Mouse (Mus musculus) ES-CJ7 (cell line): ENCODE results near the gene Gpr68.

Experiments
- DNase-seq: peaks from one replicate; pipeline ENCODE4 v3.0.0; 2011; ENCODE audit warnings: low read depth, low spot score

Gene Gpr68

DNA sequence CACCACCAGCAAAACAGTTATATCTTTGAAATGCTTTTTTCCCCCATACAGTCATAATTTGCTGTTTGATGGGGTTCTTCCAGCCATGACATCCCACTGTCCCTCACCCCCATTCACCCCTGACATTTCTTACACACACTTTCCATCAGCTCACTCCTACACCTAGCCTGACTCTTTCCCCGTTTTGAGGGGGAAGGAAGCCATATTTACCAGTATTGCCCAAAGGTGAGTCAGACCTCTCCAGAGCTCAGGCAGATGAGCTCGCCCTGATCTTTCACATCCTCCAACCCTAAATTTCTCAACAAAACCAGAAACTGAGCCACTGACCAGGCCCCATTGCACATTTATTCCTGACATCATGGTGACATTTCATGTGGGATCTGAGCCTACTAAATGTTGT, 36.2 kb downstream of the Gpr68 start:
- DNase-seq, result no peak

DNA sequence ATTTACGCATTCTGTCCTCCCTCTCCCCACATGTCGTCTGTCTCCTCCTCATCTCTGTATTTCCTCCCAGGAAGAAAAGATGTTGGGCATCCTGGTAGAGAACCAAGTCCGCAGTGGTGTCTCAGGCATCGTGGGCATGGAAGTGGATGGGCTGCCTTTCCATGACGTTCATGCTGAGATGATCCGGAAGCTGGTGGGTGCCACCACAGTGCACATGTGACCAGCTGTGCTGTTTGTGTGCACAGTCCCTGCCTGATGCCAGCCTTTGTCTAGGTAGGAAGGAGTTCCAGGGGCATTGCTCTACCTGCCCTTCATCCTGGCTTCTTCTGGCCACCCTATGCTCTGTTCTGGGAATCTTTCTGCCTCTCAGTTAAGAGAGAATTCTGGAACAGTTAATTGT, 36.8 kb downstream of the Gpr68 start:
- DNase-seq, result no peak

DNA sequence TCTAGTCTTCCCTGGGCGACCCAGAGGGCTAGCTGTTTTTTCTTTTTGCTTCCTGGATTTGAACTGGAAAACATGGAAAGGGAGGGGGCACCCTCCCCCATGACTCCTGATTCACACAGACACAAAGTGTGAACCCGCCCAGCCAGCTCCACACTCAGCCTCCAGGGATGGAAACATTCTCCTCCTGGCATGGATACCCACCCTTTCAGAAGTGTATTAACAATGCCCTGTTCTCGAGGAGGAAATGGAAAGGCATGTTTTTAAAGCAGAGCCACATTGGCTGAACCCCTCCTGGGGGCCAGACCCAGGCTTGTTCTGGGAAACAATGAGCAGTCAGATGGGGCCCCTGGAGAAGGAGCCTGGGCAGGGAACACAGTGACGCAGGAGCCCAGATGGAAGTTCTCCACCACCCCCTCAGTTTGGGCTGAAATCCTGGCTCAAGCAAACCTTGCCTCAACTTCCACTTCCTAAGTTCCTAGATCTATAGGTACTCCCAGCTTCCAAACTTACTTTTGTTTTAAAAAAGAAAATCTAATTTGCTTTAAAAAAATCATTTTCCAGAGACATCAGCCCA, 39.9 kb downstream of the Gpr68 start:
- no peak for DNase-seq

DNA sequence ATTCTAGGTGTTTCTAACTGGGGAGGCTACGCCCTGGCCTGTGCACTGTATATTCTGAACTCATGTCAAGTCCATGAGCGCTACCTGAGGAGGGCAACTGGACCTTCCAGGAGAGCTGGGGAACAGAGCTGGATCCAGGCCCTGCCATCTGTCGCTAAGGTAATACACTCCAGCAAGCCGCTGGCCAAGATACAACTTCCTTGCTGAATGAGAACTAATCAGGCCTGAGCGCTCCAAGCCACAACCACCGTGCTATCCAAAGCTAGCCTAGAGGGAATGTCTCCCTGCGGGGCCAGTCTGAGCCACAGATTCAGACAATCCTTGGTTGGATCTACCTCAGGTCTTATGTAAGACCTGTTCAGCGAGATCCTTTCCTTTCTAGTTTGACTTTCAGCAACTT, 40.9 kb downstream of the Gpr68 start:
- no peak for DNase-seq

DNA sequence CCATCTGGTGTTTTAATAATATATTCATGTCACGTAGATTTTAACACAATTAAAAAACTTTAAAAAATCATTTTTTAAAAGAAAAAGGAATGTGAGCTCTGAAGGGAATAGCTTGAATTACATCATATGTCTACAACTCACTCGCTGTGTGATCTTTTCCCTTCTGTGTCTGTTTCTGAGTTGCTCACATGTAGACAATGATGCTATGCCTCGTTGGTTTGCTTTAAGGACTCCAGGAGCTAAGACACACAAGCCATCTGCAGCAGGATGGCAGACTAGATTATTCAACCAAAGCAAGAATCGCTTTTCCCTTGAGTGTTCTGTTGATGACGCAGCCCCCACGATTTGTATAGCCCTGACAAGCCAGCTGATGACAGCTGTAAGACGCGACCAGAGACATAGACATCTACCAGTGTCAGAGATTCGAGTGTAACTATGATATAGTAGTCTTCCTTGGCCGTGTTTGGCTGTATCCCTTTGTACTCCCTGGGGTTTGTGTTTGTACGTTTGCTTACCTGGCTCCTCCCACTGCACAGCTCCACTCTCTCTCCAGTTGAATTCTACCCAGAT, 42.4 kb downstream of the Gpr68 start:
- no peak for DNase-seq

DNA sequence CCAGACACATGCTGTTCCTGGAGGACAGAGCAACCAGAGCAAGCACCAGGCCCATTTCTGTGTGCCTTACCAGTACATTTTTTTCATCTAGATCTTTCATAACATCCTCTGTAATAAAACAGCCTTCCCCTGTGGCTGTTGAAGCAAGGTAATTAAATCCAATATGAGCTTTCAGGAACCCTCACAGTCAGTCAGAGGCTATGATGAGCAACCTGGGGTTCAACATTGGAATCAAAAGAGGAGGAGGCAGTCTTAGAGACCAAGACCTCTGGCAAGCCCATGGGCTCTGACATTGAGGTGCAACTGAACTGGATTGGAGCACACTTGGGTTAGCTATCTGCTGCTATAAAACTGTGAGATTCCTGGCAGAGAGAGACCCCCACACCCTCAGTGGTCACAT, 42.9 kb downstream of the Gpr68 start:
- DNase-seq, result no peak

DNA sequence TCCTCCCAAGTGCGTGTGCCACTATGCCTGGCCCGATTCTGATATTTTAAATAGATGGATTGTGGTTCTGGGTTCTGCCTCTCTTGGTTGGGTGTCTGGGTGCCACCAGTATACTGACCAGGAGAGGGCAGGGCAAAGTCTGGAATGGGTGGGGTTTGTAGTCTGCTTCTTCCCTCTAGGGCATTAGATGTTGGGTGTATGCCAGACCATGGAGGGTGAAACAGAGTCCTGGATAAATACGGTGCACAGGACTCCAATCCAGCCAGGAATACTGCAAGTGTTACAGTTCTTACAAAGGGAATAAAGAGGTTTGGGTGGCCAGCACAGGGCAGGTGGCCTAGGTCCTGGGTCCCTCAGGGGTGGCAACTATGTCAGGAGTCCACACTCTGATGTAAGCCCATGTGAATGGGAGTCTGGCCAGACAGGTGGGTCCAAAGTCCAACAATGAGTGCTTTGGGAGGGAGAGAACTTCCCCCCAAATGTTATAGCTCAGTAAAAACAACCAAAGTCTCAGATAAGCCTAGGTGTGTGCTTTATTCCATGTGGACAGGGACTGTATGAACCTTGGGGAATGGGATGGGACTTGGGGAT, 45.0 kb downstream of the Gpr68 start:
- DNase-seq, result no peak

DNA sequence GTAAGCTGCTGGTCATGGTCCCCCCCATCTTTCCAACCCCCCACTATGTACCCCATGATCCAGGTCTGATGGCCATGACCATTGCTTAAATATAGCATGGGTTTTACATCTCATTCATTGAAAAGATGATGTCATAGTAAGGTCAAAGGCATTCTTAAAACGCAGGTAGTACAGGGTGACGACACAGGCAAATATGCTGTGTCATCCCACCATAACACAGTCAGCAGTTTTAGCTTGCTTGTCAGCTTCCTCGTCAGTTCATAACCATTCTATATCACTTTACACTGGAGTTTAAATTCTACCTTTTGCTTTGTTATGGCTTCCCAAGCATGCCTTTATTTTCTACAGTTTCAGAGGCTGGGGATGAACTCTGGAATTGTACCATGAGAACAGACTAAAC, 45.7 kb downstream of the Gpr68 start:
- DNase-seq, result no peak

DNA sequence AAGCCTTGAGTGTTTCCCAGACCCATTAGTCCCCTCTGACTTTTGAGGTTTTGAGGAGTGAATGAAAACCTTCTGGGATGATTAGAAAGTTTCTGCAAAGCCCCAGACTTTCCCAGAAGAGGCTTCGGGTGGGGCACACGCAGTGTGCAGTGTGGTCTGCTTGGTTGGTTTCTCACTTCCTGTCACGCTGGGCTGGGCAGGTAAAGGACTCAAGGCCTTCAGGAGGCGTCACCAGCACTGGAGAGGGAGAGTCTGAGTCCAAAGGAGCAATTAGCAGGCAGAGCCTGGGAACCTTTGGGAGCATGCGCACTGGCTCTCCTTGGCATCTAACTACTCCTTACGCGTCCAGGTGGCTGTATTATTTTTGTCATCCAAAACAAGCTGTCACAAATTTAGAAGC, 50.2 kb downstream of the Gpr68 start:
- DNase-seq, result no peak

DNA sequence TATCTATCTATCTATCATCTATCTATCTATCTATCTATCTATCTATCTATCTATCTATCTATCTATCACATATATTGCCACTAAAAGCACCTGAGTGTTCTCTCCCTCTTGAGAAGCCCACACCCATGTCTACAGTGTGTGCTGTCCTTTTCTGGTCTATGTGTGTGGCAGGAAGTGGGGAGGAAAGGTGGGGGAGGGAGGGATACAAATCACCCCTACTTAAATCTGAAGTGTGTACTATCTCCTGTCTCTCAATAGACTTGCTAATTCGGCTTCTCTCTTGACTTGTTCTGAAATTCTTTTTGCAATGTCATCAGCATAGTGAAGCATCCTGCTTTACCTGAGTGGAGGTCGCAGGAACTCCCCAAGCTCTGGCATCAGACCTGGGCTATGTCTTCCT, 51.7 kb downstream of the Gpr68 start:
- DNase-seq, result no peak

DNA sequence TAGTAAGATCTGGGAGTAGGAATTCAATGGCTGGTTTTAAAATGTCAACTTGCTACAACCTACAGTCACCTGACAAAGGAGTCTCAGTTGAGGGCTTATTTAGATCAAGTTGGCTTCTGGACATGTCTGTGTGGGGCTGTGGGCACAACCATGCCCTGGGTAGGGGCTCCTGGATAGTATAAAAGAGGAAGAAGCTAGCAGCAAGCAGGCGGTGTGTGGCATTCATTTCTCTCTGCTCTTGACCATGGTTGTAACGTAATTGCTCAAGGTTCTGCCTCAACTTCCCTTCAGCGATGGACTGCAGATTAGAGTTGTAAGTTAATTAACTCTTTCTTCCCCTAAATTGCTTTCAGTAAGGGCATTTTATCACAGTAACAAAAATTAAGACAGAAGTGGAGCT, 55.6 kb downstream of the Gpr68 start:
- DNase-seq, result no peak

DNA sequence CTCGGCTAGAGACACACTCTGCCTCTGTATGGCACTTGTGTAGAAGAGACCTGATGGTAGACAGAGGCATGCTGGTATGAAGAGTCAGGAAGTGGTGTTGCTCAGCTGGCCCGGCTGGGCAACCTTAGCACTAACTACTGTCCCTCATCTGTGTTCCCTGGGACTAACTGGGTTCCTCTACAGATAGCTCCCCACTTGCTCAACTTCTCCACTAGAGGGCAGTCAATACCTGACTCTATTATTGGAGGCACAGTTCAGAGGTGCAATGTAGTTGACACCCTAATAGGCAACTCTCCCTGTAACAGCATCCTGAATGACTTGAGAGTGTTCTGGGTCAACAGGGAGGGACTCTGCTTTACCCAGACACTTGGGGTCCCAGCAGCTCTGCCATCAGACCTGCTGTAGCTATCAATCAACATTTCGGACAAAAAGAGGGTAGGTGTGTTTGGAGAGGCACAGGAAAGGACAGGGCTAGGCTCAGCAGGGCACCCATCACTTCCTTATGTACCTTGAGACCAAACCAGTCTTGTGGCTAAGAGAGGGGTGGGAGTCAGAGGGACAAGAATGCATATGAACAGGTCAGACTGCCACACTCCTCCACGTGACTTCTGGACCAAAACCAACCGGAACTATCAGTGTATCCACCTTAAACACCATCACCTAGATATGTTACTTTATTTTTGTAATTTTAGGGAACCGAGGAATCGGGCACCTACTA, 58.4 kb downstream of the Gpr68 start:
- peak; percentile 56 for DNase-seq

DNA sequence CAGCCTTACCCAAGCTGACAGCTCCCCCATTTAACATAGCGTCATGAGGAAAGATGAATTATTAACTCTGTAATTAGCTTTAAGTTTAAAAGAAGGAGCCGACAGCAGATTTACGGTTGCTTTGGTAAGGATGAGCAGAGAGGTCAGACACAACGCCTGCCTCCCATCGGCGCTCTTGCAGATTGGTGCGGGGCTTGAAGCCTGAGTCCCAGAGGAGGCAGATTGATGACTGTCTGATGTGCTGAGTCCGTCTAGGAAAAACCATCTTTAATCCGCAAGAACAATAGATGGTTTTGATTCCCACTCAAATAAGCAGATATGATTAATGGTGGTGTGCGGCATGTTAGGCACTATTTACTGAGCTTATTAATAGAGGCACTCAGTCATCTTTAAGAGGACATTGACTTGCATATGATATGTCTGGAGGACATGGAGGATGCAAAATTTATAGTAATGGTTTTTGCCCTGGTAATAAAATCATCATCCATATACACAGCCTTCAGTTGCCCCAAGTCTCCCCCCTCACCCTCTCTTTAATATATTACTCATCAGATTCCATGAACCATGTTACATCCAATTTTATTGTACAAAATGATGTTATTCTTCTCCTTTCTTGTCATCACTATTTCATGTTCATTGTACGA, 60.4 kb downstream of the Gpr68 start:
- no peak for DNase-seq

DNA sequence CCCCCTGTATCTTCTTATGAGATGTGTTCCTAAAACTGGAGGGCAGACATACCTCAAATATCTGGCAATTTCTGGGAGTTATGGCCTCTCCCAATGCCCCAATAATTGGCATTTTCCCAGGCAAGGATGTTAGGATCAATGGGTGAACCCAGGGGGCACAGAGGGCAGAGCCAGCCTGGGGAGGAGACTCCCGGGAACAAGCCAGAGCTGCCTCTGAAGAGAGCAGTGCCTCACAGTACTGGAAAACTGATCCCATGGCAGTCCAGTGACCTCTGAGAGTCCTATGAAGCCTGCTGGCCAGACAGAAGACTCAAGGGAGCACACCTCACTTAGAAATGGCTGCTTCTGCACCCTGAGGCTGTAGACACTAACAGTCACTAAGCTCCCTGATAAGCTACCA, 61.4 kb downstream of the Gpr68 start:
- DNase-seq, result no peak

DNA sequence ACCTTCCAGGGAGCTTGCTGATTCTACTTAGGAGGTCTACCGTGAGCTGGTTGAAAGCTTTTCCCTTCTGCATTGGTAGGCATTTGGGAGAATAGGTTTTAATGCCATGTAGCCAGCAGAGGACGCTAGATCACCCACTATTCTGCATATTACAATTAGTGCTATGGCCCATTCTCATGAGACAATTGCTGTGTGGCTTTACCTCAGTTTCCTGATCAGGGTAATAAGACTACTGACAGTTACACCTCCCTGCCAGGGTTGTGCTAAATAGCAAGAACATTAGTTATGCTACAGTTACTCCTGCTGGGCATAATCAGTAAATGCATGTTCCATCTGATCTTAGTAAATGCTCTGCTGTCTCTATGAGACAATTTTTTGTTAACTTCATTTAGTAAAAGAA, 62.2 kb downstream of the Gpr68 start:
- no peak for DNase-seq

DNA sequence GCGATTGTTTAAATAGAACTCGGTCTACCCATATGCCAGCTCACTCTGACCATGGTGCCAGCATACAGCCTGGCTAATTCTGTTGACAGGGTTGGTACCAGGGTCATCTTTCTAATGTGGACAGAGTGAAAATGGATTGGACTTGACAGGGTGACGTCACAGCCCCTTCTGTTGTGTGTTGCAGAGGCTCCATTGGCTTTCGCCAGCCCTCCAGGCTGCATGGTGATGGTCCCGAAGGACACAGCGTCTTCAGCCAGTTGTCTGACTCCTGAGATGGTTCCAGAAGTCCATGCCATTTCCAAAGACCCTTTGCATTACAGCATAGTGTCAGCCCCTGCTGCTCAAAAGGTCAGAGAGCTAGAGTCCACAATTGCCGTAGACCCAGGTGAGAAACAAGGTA, 63.5 kb downstream of the Gpr68 start:
- no peak for DNase-seq

DNA sequence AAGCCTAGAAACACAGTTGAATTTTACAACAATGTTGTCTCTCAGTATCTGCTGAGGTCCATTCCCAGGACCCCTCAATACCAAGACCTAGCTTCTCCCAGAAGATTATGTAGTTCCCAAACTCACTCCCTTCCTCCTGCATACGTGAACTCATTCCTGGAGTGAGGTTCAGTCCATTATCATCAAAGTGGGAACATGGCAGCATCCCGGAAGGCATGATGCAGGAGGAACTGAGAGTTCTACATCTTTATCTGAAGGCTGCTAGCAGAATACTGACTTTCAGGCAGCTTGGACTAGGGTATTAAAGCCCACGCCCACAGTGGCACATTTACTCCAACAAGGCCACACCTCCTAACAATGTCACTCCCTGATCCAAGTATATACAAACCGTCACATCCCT, 64.8 kb downstream of the Gpr68 start:
- no peak for DNase-seq

DNA sequence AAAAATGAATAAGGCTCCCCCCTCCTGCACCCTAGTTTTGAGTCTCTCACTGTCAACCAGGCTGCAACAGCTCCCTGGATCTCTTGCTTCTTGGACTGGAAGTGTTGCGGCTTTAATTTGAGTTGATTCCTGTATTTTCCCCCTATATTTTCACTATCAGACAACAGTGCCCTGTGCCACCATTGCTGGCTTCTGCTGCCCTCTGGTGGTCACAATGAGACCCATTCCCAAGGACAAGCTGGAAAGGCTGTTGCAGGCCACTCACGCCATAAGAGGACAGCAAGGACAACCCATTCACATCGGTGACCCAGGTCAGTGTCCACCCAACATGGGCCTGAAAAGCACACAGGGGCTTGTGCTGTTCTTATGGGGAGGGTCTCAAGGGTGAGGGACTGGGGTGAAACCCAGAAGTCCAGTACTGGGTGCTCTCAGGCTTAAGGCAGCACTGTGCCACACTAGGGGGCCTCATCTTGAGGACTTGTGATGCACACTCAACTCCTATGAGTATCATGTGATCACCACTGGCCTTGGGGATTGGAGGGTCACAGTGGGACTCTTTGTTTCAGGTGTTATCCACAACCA, 66.7 kb downstream of the Gpr68 start:
- DNase-seq, result peak; percentile 58

DNA sequence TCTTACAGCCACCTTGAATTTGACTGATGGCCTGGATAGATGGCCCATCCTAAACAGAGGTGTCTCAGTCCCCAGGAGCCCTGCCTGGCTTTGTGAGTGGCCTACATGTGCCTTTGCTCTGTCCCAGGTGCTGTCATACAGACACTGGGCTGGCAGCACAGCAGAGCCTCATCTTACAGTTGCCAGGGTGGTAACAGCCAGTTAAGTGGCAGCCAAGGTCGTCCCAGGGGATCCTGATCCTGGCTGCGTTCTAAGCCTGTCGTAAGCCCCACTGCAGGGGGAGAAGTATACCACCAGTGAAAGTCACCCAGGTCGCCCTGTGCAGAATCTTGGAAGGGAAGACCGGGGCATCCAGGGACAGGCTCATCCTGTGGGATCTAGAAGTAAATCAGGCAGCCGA, 68.1 kb downstream of the Gpr68 start:
- no peak for DNase-seq

DNA sequence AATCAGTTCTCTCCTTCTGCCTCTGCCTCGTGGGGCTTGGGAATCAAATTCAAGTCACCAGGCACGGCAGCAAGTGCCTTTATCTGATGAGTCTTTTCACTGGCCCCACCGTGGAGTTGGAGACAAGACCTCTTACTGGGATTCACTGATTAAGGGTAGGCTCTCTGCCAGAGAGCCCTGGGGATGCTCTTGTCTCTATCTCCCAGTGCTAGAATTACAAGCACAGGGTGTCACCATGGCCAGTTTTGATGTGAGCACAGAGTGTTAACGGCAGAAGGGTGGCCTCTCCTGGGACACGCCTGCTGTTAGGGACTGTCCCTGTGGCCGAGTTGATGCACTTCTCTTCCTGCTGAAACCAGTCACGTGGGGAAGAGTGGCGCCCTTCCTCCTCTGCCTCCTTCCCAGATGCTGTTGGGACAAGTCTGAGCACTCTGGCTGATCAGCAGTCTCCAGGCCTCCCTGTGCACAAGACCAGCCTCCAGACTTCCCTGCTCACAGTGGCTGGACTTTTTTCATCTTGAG, 68.9 kb downstream of the Gpr68 start:
- no peak for DNase-seq

DNA sequence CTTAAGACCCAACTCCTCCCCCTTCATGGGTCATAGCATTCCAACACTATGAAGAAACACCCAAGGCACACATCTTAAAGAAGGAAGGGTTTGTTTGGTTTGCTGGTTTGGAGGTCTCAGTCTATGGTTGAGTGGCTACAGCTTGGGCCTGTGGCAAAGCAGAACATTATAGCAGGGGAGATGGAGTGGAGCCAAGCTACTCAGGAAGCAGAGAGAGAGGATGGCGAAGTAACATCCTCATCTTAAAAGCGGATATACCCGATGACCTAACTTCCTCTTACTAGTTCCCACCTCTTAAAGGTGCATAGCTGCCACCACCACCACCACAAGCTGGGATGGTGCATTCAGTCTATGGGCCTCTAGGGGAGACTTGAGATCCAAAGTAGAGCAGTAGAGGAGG, 70.8 kb downstream of the Gpr68 start:
- DNase-seq, result no peak
